Mouse (Mus musculus) heart, embryonic 11.5 days (tissue): ENCODE data around the gene Tlr12. TPM values are rescaled to one million over a fixed set of nuclear protein-coding genes. Genes with fewer than 3 reads are reported as not detected.

Experiments used
- ATAC-seq: fragments of 200-750 bp; cut with Nextera tagmentation; replicated peaks from 2 replicates; pipeline ENCODE4 v1.8.0; 2017; ENCODE audit warnings: moderate library complexity; ENCODE audit not compliant: insufficient number of reproducible peaks, low FRiP score, low TSS enrichment
- H3K27ac ChIP-seq: fragments of 300-500 bp; sonication (generic); 2 replicates; pipeline ENCODE4 v1.5.1; 2014; ENCODE audit warnings: mild to moderate bottlenecking, low read depth, low read length
- H3K27me3 ChIP-seq: fragments of 300-500 bp; sonication (generic); 2 replicates; pipeline ENCODE4 v1.6.1; 2014; ENCODE audit warnings: mild to moderate bottlenecking, low read length, mixed read lengths; ENCODE audit not compliant: control insufficient read depth, insufficient read depth
- H3K36me3 ChIP-seq: fragments of 300-500 bp; sonication (generic); 2 replicates; pipeline ENCODE4 v1.6.1; 2014; ENCODE audit warnings: mild to moderate bottlenecking, low read length, moderate library complexity, mixed read lengths; ENCODE audit not compliant: control insufficient read depth, insufficient read depth
- H3K4me1 ChIP-seq: fragments of 300-500 bp; sonication (generic); 2 replicates; pipeline ENCODE4 v1.6.1; 2014; ENCODE audit warnings: low read length; ENCODE audit not compliant: control insufficient read depth, insufficient read depth
- H3K4me2 ChIP-seq: fragments of 300-500 bp; sonication (generic); 2 replicates; pipeline ENCODE4 v1.6.1; 2014; ENCODE audit warnings: mild to moderate bottlenecking, moderate library complexity
- H3K4me3 ChIP-seq: fragments of 300-500 bp; sonication (generic); 2 replicates; pipeline ENCODE4 v1.5.1; 2014; ENCODE audit warnings: low read depth, low read length
- H3K9ac ChIP-seq: fragments of 300-500 bp; sonication (generic); 2 replicates; pipeline ENCODE4 v1.6.1; 2014; ENCODE audit warnings: mild to moderate bottlenecking, low read depth, low read length, moderate library complexity
- H3K9me3 ChIP-seq: fragments of 300-500 bp; sonication (generic); replicated peaks from 2 replicates; pipeline ENCODE4 v1.6.1; 2016; ENCODE audit warnings: low read length; ENCODE audit not compliant: control insufficient read depth
- WGBS: fragments of 180-500 bp; shearing (Covaris S2); extraction: QIAGEN DNeasy Blood & Tissue Kit; methylation state at CpG from one replicate; pipeline ENCODE4 v1.1.7; 2014; ENCODE audit not compliant: insufficient replicate concordance; 5-methylcytosine and 5-hydroxymethylcytosine counted together
- polyA plus RNA-seq: library from polyadenylated mRNA; unstranded; fragments of >200 nt; fragmentation: Nextera tagmentation; extraction: Ambion mirVana; gene quantifications from 2 replicates; pipeline ENCODE4 v1.2.1, GENCODE M21; 2014

The Tlr12 gene
- polyA plus RNA-seq, 1 experiment from 2014 or later = 0.29 TPM

DNA sequence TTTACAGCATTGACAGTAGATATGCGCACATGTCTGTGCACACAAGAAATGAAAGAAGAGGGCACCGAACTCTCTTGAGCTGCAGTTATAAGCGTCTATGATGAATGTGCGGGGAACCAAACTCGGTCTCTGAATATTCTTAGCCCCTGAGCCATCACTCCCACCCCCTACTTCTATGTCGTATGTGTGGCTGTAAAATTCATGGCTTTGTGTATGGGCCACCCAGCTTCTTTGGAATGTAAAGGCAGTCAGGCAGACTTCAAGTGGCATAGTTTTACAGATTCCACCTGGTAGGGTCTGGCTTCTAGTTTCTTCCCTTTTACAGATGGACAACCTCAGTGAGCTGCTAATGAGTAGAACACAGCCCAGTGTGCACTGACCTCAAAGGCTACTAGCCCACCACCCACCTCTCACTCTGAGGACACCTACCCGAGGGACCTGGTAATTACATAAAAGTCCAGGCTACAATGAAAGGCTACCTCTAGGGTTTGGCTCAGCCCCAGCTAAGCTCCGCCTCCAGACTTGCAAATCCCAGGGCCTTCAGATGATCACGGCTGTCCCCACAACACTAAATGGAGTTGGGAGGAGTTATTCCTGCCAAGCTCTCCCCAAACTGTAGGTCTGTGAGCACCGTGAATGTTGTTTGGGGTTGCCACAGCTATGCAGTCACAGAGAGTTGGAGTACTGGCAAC is 17.6 kb upstream of the Tlr12 start:
- no peak overlapping the region for H3K27ac ChIP-seq
- no peak overlapping the region for H3K4me3 ChIP-seq
- H3K9ac ChIP-seq = no peak overlapping the region
- peaks cover 15% of the 10 kb centered on the region for H3K4me1 ChIP-seq
- no peaks in the 10 kb centered on the region for H3K36me3 ChIP-seq
- 51% methylated on average over 10 of the region's 10 CpGs for WGBS
- H3K27me3 ChIP-seq = no peaks in the 10 kb centered on the region
- ATAC-seq = no peak
- no peaks in the 10 kb centered on the region for H3K9me3 ChIP-seq
- no peak overlapping the region for H3K4me2 ChIP-seq

DNA sequence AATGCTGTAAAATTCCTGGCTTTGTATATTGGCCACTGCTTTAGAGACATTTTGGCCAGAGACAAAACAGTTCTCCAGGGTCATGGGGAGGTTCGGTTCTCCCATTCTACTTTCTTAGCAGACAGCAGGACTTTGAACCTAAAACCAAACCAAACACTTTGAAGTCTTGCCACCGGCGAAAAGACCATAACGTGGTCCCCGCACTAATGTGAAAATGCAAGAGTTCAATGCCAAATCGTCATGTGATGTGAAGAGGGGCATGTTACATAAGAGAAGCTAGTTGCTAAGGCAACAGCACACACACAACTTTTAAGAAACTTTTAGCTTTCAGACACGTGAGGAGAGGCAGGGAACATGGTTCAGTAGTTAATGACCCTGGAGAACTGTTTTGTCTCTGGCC is 17.0 kb upstream of the Tlr12 start:
- WGBS = 82% methylated on average over 7 of the region's 7 CpGs
- Histone ChIP-seq H3K4me2 (no peak overlapping the region), H3K9ac (no peak overlapping the region), H3K9me3 (no peaks in the 10 kb centered on the region), H3K27ac (no peak overlapping the region), H3K4me3 (no peak overlapping the region), H3K27me3 (no peaks in the 10 kb centered on the region), H3K36me3 (no peaks in the 10 kb centered on the region), H3K4me1 (peaks cover 15% of the 10 kb centered on the region)
- no peak for ATAC-seq

DNA sequence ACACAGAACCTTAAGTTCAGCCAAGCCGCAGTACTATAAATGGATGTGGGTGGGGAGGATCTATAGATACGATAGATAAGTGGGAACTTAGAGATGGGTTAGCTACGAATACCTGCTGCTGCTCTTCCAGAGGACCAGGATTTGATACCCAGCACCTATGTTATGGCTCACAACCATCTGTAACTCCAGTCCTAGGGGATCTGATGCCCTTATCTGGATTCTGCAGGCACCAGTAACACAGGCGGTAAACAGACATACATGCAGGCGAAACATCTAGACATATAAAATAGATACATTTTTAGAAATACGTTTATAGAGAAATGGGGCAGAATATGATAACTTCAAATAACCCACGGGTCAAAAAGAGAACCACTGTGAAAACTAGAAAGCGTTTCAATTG is 2.7 kb upstream of the Tlr12 start:
- Histone ChIP-seq H3K4me1 (peaks cover 12% of the 10 kb centered on the region), H3K27me3 (peaks cover 11% of the 10 kb centered on the region; the same call in 1 of the 2 replicates), H3K36me3 (no peaks in the 10 kb centered on the region), H3K9ac (no peak overlapping the region), H3K9me3 (no peaks in the 10 kb centered on the region), H3K4me2 (no peak overlapping the region), H3K27ac (no peak overlapping the region), H3K4me3 (no peak overlapping the region)
- ATAC-seq = no peak
- 78% methylated on average over 8 of the region's 8 CpGs for WGBS

DNA sequence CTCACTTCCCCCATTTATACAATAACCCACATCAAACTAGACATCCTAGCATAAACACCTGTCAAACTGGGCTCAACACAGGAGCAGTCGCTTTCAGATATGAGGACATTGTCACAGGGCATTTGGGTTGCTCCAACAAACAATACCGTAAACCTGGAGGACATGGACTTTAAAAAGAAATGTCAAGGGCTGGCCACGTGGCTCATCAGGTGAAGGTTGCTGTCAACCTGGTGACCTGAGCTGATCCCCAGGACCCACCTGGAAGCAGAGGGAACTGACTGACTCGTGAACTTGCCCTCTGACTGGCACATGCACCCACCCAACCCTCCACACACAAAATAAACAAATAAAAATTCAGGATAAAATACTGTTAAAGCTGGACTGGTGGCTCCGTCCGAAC is 2.2 kb upstream of the Tlr12 start:
- no peak for ATAC-seq
- no peaks in the 10 kb centered on the region for H3K9me3 ChIP-seq
- no peaks in the 10 kb centered on the region for H3K36me3 ChIP-seq
- 68% methylated on average over 6 of the region's 6 CpGs for WGBS
- no peak overlapping the region for H3K27ac ChIP-seq
- H3K9ac ChIP-seq = no peak overlapping the region
- no peak overlapping the region for H3K4me2 ChIP-seq
- H3K4me1 ChIP-seq = peaks cover 12% of the 10 kb centered on the region
- H3K27me3 ChIP-seq = peaks cover 11% of the 10 kb centered on the region; the same call in 1 of the 2 replicates
- H3K4me3 ChIP-seq = no peak overlapping the region

DNA sequence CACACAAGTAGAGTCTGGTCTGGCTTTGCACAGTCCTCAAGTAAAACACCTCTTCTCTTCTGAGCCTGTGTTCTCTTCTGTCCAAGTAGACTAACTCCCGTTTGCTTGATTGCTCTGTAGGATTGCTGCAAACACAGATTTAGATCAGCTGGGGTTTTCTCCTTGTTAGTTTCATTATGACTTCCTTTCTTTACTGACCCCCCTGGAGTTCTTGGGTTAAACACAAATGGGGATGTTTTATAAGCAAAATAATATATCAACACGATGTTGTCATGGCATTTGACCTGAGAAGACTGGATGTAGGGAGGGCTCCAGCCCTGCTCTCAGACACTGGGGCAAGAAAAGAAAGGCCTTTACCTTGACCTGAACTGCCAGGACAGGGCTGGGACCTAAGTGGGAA is 544 bp upstream of the Tlr12 start:
- no peak overlapping the region for H3K27ac ChIP-seq

DNA sequence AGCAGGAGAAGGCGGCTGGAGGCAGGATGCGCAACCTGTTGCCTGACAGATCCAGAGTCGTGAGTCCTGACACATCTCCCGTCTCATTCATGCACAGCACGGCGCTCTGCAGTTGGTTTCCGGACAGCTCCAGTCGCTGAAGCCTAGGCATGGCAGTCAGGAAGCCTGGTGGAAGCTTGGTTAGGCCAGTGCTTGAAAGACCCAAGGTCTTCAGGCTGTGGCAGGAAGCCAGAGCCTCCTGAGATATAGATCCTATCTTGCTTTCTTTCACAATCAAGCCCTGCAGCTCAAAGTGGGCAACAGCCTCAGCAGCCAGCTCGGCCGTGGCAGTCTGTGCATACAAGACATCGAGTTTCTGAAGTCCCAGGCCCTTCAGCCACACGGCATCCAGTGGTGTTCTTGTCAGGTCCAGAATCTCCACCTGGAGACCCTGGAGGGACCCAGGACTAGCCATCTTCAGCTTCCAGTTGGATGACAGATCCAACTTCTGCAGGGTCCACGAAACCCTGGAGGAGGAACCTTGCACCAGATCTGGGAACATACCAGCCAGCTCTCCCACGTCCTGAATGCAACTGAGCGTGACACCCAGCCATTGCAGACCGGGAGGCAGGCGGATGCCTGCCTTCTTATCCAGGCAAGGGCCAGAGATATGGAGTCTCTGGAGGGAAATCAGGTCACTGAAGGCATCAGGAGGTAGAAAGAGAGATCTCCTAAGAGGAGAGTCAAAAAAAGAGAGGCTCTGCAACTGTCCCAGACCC is 877 bp downstream of the Tlr12 start:
- no peak for ATAC-seq
- H3K4me3 ChIP-seq = no peak overlapping the region
- no peaks in the 10 kb centered on the region for H3K9me3 ChIP-seq
- H3K27ac ChIP-seq = no peak overlapping the region
- 0 out of 2 replicates have a peak overlapping the region, but pooled peaks have one; percentile 16 for H3K9ac ChIP-seq
- H3K4me1 ChIP-seq = peaks cover 12% of the 10 kb centered on the region
- H3K36me3 ChIP-seq = no peaks in the 10 kb centered on the region
- H3K4me2 ChIP-seq = no peak overlapping the region
- WGBS = 49% methylated on average over 17 of the region's 17 CpGs
- H3K27me3 ChIP-seq = peaks cover 11% of the 10 kb centered on the region; the same call in 1 of the 2 replicates

More for the DNA sequence above, 544 bp upstream of the Tlr12 start:
- Histone ChIP-seq H3K9me3 (no peaks in the 10 kb centered on the region), H3K4me1 (peaks cover 12% of the 10 kb centered on the region), H3K36me3 (no peaks in the 10 kb centered on the region), H3K27me3 (peaks cover 11% of the 10 kb centered on the region; the same call in 1 of the 2 replicates), H3K9ac (no peak overlapping the region), H3K4me3 (no peak overlapping the region), H3K4me2 (no peak overlapping the region)
- 59% methylated on average over 2 of the region's 2 CpGs for WGBS
- ATAC-seq = no peak

DNA sequence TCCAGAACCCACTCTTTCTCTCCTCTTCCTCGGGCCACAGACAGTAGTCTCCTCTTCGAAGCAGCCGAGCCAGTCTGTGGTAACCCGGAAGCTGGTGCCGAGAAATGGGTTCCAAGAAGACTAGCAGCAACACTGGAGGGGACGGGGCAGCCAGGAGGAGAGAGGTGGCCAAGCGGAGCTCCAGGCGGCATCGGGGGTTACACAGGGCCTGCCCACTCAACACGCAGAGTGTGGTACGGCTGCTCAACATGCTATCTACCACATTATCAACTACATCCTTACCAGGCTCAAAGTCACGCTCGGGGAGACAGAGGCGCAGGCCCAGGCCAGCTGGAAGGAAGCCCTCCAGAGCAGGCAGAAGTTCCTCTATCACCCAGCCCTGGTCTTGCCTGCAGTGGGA is 2.7 kb downstream of the Tlr12 start:
- H3K4me1 ChIP-seq = peaks cover 12% of the 10 kb centered on the region
- no peak overlapping the region for H3K4me2 ChIP-seq
- no peak overlapping the region for H3K4me3 ChIP-seq
- no peaks in the 10 kb centered on the region for H3K9me3 ChIP-seq
- no peak for ATAC-seq
- H3K36me3 ChIP-seq = no peaks in the 10 kb centered on the region
- no peak overlapping the region for H3K27ac ChIP-seq
- H3K27me3 ChIP-seq = peaks cover 11% of the 10 kb centered on the region; the same call in 1 of the 2 replicates
- 81% methylated on average over 14 of the region's 14 CpGs for WGBS
- H3K9ac ChIP-seq = no peak overlapping the region

DNA sequence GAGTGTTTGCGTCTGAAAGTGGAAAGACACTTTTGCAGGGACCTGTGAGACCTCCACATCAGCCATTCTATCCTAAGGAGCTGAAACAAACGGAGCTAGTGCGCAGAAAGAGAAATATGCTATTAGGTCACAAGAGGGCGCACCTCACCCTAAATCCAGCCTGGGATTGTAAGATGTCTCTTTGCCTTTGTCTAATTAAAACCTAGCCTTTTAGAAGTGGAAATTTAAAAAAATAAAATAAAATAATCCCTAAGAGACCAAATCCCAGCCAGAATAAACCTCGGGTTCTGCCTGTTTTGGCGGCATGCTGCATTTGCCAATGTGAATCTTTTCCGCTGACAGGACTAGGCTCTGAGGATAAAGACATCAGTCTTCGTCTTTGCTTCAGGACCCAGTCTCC is 5.1 kb downstream of the Tlr12 start:
- Histone ChIP-seq H3K4me3 (no peak overlapping the region), H3K9ac (no peak overlapping the region), H3K9me3 (no peaks in the 10 kb centered on the region), H3K36me3 (no peaks in the 10 kb centered on the region), H3K27ac (no peak overlapping the region), H3K27me3 (peaks cover 11% of the 10 kb centered on the region; the same call in 1 of the 2 replicates), H3K4me2 (no peak overlapping the region), H3K4me1 (peaks cover 21% of the 10 kb centered on the region)
- no peak for ATAC-seq
- WGBS = 21% methylated on average over 8 of the region's 8 CpGs
